Mouse (Mus musculus) E14TG2a.4 (cell line): ENCODE data around the gene Plxna2.

Experiments
- H3K27me3 ChIP-seq: 2 replicates; pipeline ENCODE4 v1.6.1; 2014; ENCODE audit warnings: low read length, control low read depth; ENCODE audit not compliant: insufficient read depth
- H3K36me3 ChIP-seq: 2 replicates; pipeline ENCODE4 v1.6.1; 2014; ENCODE audit warnings: low read length, control low read depth; ENCODE audit not compliant: insufficient read depth
- H3K4me1 ChIP-seq: replicated peaks from 2 replicates; pipeline ENCODE4 v1.6.1; 2014; ENCODE audit warnings: low read depth, low read length, control low read depth
- H3K4me3 ChIP-seq: replicated peaks from 2 replicates; pipeline ENCODE4 v1.5.1; 2014; ENCODE audit warnings: mild to moderate bottlenecking, low read length
- H3K9me3 ChIP-seq: 2 replicates; pipeline ENCODE4 v1.6.1; 2014; ENCODE audit warnings: low read length, control low read depth
- CTCF ChIP-seq: conservative IDR thresholded peaks from 2 replicates; pipeline ENCODE4 v1.5.1; 2014; ENCODE audit warnings: low read length
- NANOG ChIP-seq: IDR thresholded peaks from 2 replicates; pipeline ENCODE4 v1.6.1; 2014; ENCODE audit warnings: borderline replicate concordance, low read length, mixed read lengths
- POU5F1 ChIP-seq: IDR thresholded peaks from 2 replicates; pipeline ENCODE4 v1.6.1; 2014; ENCODE audit warnings: low read length, borderline replicate concordance

Plxna2 gene

GRCm38 (mm10) chr1:194619353-194620244 is 1.6 kb downstream of the Plxna2 start:
- H3K4me3 ChIP-seq = peak overlapping the region; percentile 87
- peaks cover 26% of the 10 kb centered on the region for H3K4me1 ChIP-seq
- TF ChIP-seq NANOG = no peak
- no peak for TF ChIP-seq POU5F1
- no peak for TF ChIP-seq CTCF
- no peaks in the 10 kb centered on the region for H3K9me3 ChIP-seq
- H3K36me3 ChIP-seq = no peaks in the 10 kb centered on the region
- H3K27me3 ChIP-seq = peaks cover 37% of the 10 kb centered on the region

- peak overlapping the region; percentile 87 for H3K4me3 ChIP-seq
- TF ChIP-seq CTCF = no peak
- TF ChIP-seq POU5F1 = no peak
- no peak for TF ChIP-seq NANOG
- H3K36me3 ChIP-seq = no peaks in the 10 kb centered on the region
- H3K27me3 ChIP-seq = peaks cover 37% of the 10 kb centered on the region
- peaks cover 26% of the 10 kb centered on the region for H3K4me1 ChIP-seq
- H3K9me3 ChIP-seq = no peaks in the 10 kb centered on the region
Observed at GRCm38 (mm10) chr1:194620245-194620991, 2.4 kb downstream of the Plxna2 start.

DNA sequence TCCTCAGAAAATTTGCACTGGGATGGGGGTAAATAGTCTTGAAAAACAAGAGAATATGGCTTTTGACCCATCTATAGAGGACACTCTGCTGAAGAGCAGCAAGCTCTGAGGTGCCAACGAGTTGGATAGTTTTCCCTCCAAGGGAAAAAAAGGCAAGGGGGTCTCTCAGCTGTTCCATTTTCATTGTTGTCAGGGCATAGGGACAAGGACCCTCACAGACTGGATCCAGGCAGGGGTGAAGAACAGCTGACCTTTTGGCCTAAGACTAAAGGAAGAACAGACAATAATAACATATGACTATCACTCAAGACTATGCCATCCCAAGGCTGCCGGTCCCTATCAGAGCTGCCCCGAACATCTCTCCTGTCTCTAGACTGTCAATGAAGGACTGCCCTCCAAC is 4.2 kb downstream of the Plxna2 start:
- Histone ChIP-seq H3K4me1 (peaks cover 32% of the 10 kb centered on the region), H3K4me3 (no peak overlapping the region), H3K36me3 (no peaks in the 10 kb centered on the region), H3K9me3 (no peaks in the 10 kb centered on the region), H3K27me3 (peaks cover 37% of the 10 kb centered on the region)
- TF ChIP-seq CTCF (no peak), POU5F1 (no peak), NANOG (no peak)

GRCm38 (mm10) chr1:194622677-194623076 is 4.7 kb downstream of the Plxna2 start:
- H3K36me3 ChIP-seq = no peaks in the 10 kb centered on the region
- H3K27me3 ChIP-seq = peaks cover 37% of the 10 kb centered on the region
- peaks cover 32% of the 10 kb centered on the region for H3K4me1 ChIP-seq
- no peak overlapping the region for H3K4me3 ChIP-seq
- TF ChIP-seq CTCF (no peak), NANOG (no peak), POU5F1 (no peak)
- no peaks in the 10 kb centered on the region for H3K9me3 ChIP-seq

- Histone ChIP-seq H3K9me3 (no peaks in the 10 kb centered on the region), H3K4me3 (no peak overlapping the region), H3K4me1 (peaks cover 32% of the 10 kb centered on the region), H3K27me3 (peaks cover 37% of the 10 kb centered on the region), H3K36me3 (no peaks in the 10 kb centered on the region)
- TF ChIP-seq POU5F1 (no peak), CTCF (no peak), NANOG (no peak)
Observed at GRCm38 (mm10) chr1:194623641-194624040, 5.6 kb downstream of the Plxna2 start.

GRCm38 (mm10) chr1:194624411-194624810 is 6.4 kb downstream of the Plxna2 start:
- Histone ChIP-seq H3K4me1 (peaks cover 25% of the 10 kb centered on the region), H3K9me3 (no peaks in the 10 kb centered on the region), H3K27me3 (peaks cover 33% of the 10 kb centered on the region), H3K36me3 (no peaks in the 10 kb centered on the region), H3K4me3 (no peak overlapping the region)
- TF ChIP-seq CTCF (peak; percentile 43), NANOG (no peak)

GRCm38 (mm10) chr1:194624973-194625372 is 7.0 kb downstream of the Plxna2 start:
- H3K9me3 ChIP-seq = no peaks in the 10 kb centered on the region
- no peaks in the 10 kb centered on the region for H3K36me3 ChIP-seq
- no peak for TF ChIP-seq CTCF
- no peak for TF ChIP-seq NANOG
- no peak for TF ChIP-seq POU5F1
- H3K27me3 ChIP-seq = peaks cover 30% of the 10 kb centered on the region
- peaks cover 24% of the 10 kb centered on the region for H3K4me1 ChIP-seq
- H3K4me3 ChIP-seq = no peak overlapping the region

- peaks cover 19% of the 10 kb centered on the region for H3K4me1 ChIP-seq
- no peaks in the 10 kb centered on the region for H3K36me3 ChIP-seq
- no peak overlapping the region for H3K4me3 ChIP-seq
- H3K9me3 ChIP-seq = no peaks in the 10 kb centered on the region
- peaks cover 19% of the 10 kb centered on the region for H3K27me3 ChIP-seq
- no peak for TF ChIP-seq NANOG
- TF ChIP-seq CTCF = no peak
- no peak for TF ChIP-seq POU5F1
Observed at GRCm38 (mm10) chr1:194626109-194626508, 8.1 kb downstream of the Plxna2 start.
